Mouse (Mus musculus) neural tube, embryonic 14.5 days (tissue): Measurements from ENCODE around the gene Utp14b. TPM values are rescaled to one million over a fixed set of nuclear protein-coding genes. Genes with fewer than 3 reads are reported as not detected.

ENCODE experiments used
- ATAC-seq: fragments of 200-750 bp; cut with Nextera tagmentation; 2 replicates; pipeline ENCODE4 v1.8.0; 2017; ENCODE audit warnings: low read depth, mild to moderate bottlenecking, moderate TSS enrichment, moderate library complexity
- H3K27ac ChIP-seq: fragments of 300-500 bp; sonication (generic); 2 replicates; pipeline ENCODE4 v1.5.1; 2014; ENCODE audit warnings: low read depth, mild to moderate bottlenecking, control low read depth, low read length, moderate library complexity, mixed read lengths
- H3K27me3 ChIP-seq: fragments of 300-500 bp; sonication (generic); 2 replicates; pipeline ENCODE4 v1.6.1; 2014; ENCODE audit warnings: low read length; ENCODE audit not compliant: control insufficient read depth, insufficient read depth
- H3K36me3 ChIP-seq: fragments of 300-500 bp; sonication (generic); 2 replicates; pipeline ENCODE4 v1.6.1; 2014; ENCODE audit warnings: low read length, mixed read lengths; ENCODE audit not compliant: control insufficient read depth, insufficient read depth
- H3K4me1 ChIP-seq: fragments of 300-500 bp; sonication (generic); 2 replicates; pipeline ENCODE4 v1.6.1; 2014; ENCODE audit warnings: low read length; ENCODE audit not compliant: control insufficient read depth, insufficient read depth
- H3K4me2 ChIP-seq: fragments of 300-500 bp; sonication (generic); 2 replicates; pipeline ENCODE4 v1.6.1; 2014; ENCODE audit warnings: mild to moderate bottlenecking, low read depth, low read length, control low read depth
- H3K4me3 ChIP-seq: fragments of 300-500 bp; sonication (generic); 2 replicates; pipeline ENCODE4 v1.5.1; 2014; ENCODE audit warnings: low read depth, low read length, control low read depth, mixed read lengths
- H3K9ac ChIP-seq: fragments of 300-500 bp; sonication (generic); replicated peaks from 2 replicates; pipeline ENCODE4 v1.6.1; 2014; ENCODE audit warnings: low read depth, mild to moderate bottlenecking, control low read depth, low read length, mixed read lengths
- H3K9me3 ChIP-seq: fragments of 300-500 bp; sonication (generic); 2 replicates; pipeline ENCODE4 v1.6.1; 2016; ENCODE audit warnings: low read length; ENCODE audit not compliant: control insufficient read depth
- WGBS: fragments of 180-500 bp; shearing (Covaris S2); extraction: QIAGEN DNeasy Blood & Tissue Kit; methylation state at CpG from one replicate; pipeline ENCODE4 v1.1.7; 2014; 5-methylcytosine and 5-hydroxymethylcytosine counted together
- polyA plus RNA-seq: library from polyadenylated mRNA; unstranded; fragments of >200 nt; fragmentation: Nextera tagmentation; extraction: Ambion mirVana; gene quantifications from 2 replicates; pipeline ENCODE4 v1.2.1, GENCODE M21; 2014

The Utp14b gene
- polyA plus RNA-seq, 1 experiment from 2014 or later: 5.0 TPM

DNA sequence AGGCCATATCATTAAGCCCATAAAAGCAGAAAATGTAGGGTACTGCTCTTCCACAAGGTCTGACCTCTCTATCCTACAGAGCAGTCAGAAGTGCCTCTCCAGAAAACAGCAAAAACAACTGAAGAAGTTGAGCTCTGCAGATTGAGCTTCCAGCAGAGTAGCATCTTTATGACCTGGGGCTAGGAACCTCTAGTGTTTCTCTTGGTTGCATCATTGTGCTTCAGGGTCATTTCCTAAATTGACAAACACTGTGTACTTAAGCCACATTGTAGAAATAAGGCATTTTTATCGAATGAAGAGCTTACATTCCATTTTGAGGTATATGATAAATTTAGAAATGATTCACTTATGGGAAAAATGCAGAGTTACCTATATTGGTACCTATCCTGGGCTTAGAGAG, 8.7 kb downstream of the Utp14b start:
- H3K4me3 ChIP-seq: no peak overlapping the region
- ATAC-seq: no peak
- no peaks in the 10 kb centered on the region for H3K9me3 ChIP-seq
- H3K27ac ChIP-seq: no peak overlapping the region
- H3K9ac ChIP-seq: no peak overlapping the region
- no peak overlapping the region for H3K4me2 ChIP-seq
- H3K4me1 ChIP-seq: no peaks in the 10 kb centered on the region
- WGBS: 94% methylated on average over 1 of the region's 1 CpGs
- H3K36me3 ChIP-seq: peaks cover 16% of the 10 kb centered on the region; the same call in 1 of the 2 replicates
- no peaks in the 10 kb centered on the region for H3K27me3 ChIP-seq

DNA sequence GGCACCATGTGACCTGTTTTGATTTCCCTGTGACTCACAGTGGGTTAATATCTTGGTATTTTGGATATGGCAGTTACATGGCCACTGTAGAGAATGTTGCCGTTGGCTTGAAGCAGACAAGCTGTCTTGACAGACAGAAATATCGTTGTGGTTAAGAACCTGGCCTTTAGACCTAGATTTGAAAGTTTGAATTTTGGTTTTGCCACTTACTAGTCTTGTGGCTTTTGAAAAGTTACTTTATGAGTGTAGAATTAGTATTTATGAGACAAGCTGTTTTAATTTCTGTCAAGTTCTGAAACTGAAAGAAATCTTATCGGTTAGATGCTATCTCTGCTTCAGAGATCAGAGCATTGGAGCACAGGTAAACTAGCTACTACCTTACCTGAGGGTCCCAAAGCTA, 24.5 kb downstream of the Utp14b start:
- Histone ChIP-seq H3K4me2 (no peak overlapping the region), H3K27me3 (no peaks in the 10 kb centered on the region), H3K9me3 (no peaks in the 10 kb centered on the region), H3K27ac (no peak overlapping the region), H3K4me3 (no peak overlapping the region), H3K9ac (no peak overlapping the region), H3K36me3 (no peaks in the 10 kb centered on the region), H3K4me1 (no peaks in the 10 kb centered on the region)
- no peak for ATAC-seq
- 94% methylated on average over 3 of the region's 3 CpGs for WGBS

DNA sequence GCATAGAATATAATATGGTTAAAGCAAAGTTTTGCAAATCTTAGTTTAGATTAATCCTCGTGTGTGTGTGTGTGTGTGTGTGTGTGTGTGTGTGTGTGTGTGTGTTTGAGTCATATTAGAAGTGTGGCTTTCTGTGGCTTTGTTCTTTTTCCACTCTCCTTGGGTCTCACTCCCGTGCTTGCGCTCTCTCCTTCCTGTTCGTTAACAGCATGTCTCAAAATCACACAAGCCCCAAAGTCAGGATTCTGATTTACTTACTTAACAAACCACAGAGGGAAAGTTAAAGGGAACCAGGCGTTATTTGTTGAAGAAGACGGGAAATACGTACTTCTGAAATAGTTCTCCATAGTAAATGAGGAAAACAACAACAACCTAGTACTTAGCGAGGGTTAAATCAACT, 26.3 kb downstream of the Utp14b start:
- H3K4me3 ChIP-seq: no peak overlapping the region
- ATAC-seq: no peak
- no peaks in the 10 kb centered on the region for H3K36me3 ChIP-seq
- no peak overlapping the region for H3K9ac ChIP-seq
- H3K27me3 ChIP-seq: no peaks in the 10 kb centered on the region
- no peak overlapping the region for H3K27ac ChIP-seq
- no peak overlapping the region for H3K4me2 ChIP-seq
- no peaks in the 10 kb centered on the region for H3K9me3 ChIP-seq
- WGBS: 89% methylated on average over 8 of the region's 8 CpGs
- H3K4me1 ChIP-seq: no peaks in the 10 kb centered on the region

DNA sequence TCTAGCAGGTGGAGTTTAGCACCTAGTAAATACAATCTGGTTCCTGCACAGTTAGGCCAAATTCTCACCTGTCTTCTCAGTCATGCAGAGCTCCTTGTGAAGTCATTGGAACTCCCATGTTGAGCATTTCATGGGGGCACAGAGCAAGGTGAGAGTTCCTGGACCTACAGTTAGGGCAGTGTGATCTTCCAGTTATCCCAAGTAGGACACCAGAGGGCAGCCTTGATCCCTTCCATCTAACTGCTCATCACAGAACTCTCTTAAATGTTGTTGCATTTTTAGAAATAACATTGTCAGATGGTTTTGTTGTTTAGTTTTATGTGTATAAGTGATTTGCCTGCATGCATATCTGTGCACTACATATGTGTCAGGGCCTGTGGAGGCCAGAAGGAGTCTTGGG, 29.0 kb downstream of the Utp14b start:
- Histone ChIP-seq H3K4me2 (no peak overlapping the region), H3K4me1 (no peaks in the 10 kb centered on the region), H3K9ac (no peak overlapping the region), H3K36me3 (peaks cover 6% of the 10 kb centered on the region; the same call in 1 of the 2 replicates), H3K27me3 (no peaks in the 10 kb centered on the region), H3K4me3 (no peak overlapping the region), H3K9me3 (no peaks in the 10 kb centered on the region), H3K27ac (no peak overlapping the region)
- no peak for ATAC-seq

DNA sequence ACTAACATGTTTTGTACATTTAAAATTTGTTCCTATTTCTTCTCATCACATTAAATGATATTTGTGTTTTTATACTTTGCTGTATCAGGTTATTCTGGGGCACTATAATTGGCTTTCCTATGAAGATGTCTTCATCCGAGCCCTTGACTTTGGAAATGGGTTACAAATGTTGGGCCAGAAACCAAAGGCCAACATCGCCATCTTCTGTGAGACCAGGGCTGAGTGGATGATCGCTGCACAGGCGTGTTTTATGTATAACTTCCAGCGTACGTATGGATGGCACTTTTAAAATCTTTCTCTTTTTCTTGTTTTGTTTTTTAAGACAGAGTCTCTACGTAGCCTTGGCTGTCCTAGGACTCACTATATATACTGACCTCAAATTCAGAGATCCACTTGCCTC, 30.3 kb downstream of the Utp14b start:
- WGBS: 91% methylated on average over 7 of the region's 7 CpGs
- no peak overlapping the region for H3K4me2 ChIP-seq
- no peaks in the 10 kb centered on the region for H3K4me1 ChIP-seq
- no peaks in the 10 kb centered on the region for H3K27me3 ChIP-seq
- H3K9me3 ChIP-seq: no peaks in the 10 kb centered on the region
- H3K4me3 ChIP-seq: no peak overlapping the region
- H3K36me3 ChIP-seq: peaks cover 14% of the 10 kb centered on the region; the same call in 1 of the 2 replicates
- H3K9ac ChIP-seq: no peak overlapping the region
- ATAC-seq: no peak
- H3K27ac ChIP-seq: no peak overlapping the region

DNA sequence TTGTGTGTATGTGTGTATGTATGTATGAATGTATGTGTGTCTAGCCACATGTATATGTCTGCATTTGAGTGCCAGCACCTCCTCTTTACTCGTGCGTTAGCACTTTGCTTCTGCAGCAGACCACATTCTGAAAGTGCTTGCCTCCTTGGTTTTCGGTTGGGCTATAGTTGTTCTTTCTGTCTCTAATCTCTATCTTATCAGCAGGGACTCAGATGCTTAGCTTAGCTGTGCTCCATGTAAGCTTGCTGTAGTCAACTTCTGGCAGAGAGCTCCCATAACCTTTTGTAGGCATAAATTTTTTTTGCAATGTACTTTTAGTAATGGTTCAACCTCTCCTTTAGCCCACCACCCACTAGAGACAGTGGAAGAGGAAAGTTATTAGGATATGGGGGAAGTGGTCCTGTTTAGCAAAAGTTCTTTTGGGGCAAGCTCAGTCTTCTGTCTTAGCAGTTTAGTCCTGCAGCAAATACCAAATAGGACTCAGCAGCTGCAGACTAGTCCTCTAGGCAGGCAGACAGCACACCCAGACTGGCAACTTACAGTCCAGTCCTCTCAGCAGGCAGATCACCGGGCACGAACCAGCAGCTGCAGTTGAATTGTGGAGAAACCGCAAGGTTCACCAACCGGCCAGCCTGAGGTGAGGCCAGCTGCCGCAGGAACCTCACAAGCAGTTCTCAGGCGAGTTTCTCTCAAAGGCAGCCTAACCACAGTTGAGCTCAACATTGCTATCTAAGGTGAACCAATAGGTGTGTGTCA, 36.8 kb downstream of the Utp14b start:
- no peaks in the 10 kb centered on the region for H3K4me1 ChIP-seq
- H3K9ac ChIP-seq: no peak overlapping the region
- H3K9me3 ChIP-seq: no peaks in the 10 kb centered on the region
- H3K4me3 ChIP-seq: no peak overlapping the region
- H3K36me3 ChIP-seq: peaks cover 25% of the 10 kb centered on the region; the same call in 1 of the 2 replicates
- H3K27me3 ChIP-seq: no peaks in the 10 kb centered on the region
- ATAC-seq: no peak
- WGBS: 93% methylated on average over 9 of the region's 9 CpGs
- H3K27ac ChIP-seq: no peak overlapping the region
- H3K4me2 ChIP-seq: no peak overlapping the region

DNA sequence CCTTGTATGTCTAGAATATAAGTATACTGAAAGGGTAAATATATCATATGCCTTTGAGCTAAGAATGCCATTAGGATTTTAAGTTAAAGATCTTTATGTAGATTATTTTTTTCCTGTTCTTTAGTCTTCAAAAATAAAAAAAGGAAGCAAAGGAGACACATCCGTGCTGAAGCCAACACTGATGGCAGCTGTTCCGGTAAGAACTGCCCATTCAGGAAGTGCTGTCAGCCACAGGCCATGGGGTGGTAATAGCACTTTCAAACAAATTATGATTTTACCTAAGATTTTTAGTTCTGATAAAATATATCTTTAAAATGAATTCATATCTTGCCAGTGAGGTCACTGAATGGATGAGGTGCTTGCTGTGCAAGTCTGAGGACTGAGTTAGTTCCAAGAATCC, 38.5 kb downstream of the Utp14b start:
- no peak for ATAC-seq
- Histone ChIP-seq H3K9me3 (no peaks in the 10 kb centered on the region), H3K36me3 (peaks cover 21% of the 10 kb centered on the region; the same call in 1 of the 2 replicates), H3K27me3 (no peaks in the 10 kb centered on the region), H3K27ac (no peak overlapping the region), H3K4me2 (no peak overlapping the region), H3K4me1 (no peaks in the 10 kb centered on the region), H3K9ac (no peak overlapping the region), H3K4me3 (no peak overlapping the region)
- WGBS: 92% methylated on average over 2 of the region's 2 CpGs

DNA sequence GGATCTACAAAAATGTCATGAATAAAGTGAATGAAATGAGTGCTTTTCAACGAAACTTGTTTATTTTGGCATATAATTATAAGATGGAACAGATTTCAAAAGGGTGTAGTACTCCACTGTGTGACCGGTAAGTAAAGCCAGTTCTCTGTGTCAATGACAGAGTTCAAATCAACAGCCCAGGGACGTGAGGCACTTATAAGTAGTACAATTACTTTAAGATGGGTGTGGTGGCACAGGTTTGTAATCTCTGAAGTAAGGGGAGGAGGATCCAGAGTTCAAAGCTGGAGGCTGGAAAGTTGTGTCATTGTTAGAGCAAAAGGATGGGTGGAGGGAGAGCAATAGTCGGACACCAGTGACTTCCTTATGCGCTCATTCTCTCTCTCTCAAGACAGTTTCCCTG, 39.1 kb downstream of the Utp14b start:
- Histone ChIP-seq H3K4me1 (no peaks in the 10 kb centered on the region), H3K36me3 (peaks cover 22% of the 10 kb centered on the region), H3K27ac (no peak overlapping the region), H3K4me3 (no peak overlapping the region), H3K9ac (no peak overlapping the region), H3K9me3 (no peaks in the 10 kb centered on the region), H3K27me3 (no peaks in the 10 kb centered on the region), H3K4me2 (no peak overlapping the region)
- ATAC-seq: no peak
- whole genome bisulfite sequencing: 86% methylated on average over 5 of the region's 5 CpGs

DNA sequence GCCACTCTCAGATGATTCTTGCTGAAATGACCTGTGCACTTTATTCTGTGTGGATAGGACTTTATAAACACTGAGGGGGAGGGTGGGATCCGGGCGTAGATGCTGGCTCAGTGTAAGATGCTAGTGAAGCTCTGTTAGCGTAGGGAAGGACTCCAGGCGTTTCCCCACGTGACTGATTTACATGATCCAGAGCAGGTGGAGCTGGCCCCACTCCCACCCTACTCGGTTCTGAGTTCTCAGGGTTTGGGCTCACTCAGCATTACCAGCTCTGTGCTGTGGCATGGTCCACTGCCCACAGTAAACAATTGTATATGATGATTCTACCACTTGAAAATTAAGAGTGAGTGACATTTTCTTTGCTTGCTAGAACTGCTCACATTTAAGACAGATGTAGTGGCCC, 40.3 kb downstream of the Utp14b start:
- H3K9me3 ChIP-seq: no peaks in the 10 kb centered on the region
- no peaks in the 10 kb centered on the region for H3K27me3 ChIP-seq
- no peak overlapping the region for H3K9ac ChIP-seq
- no peak for ATAC-seq
- no peak overlapping the region for H3K4me3 ChIP-seq
- H3K4me2 ChIP-seq: no peak overlapping the region
- 82% methylated on average over 6 of the region's 6 CpGs for WGBS
- H3K36me3 ChIP-seq: peaks cover 20% of the 10 kb centered on the region
- no peaks in the 10 kb centered on the region for H3K4me1 ChIP-seq
- no peak overlapping the region for H3K27ac ChIP-seq
